Mouse (Mus musculus) heart, adult 2 months (tissue): ENCODE measurements around the gene Cdkl4. TPM values are rescaled to one million over a fixed set of nuclear protein-coding genes. Genes with fewer than 3 reads are reported as not detected.
"Not testable (repeated sequence)": the region's sequence is repeated elsewhere in the genome, so short reads cannot be mapped to it uniquely, and the experiment has no call there.

Source experiments
- DNase-seq, 2 experiments: peaks; one replicate each; pipeline ENCODE4 v3.0.0; 2021
- H3K27ac ChIP-seq: fragments of 200-600 bp; 2 replicates; pipeline ENCODE4 v1.8.1; 2022
- H3K27me3 ChIP-seq: fragments of 200-500 bp; 2 replicates; pipeline ENCODE4 v1.6.1; 2012; ENCODE audit warnings: mild to moderate bottlenecking, low read length, inconsistent platforms, mixed read lengths; ENCODE audit not compliant: control insufficient read depth, insufficient read depth
- H3K36me3 ChIP-seq: fragments of 200-500 bp; 2 replicates; pipeline ENCODE4 v1.6.1; 2012; ENCODE audit warnings: low read length, inconsistent platforms; ENCODE audit not compliant: control insufficient read depth, insufficient read depth
- H3K4me1 ChIP-seq: fragments of 200-500 bp; 2 replicates; pipeline ENCODE4 v1.6.1; 2011; ENCODE audit warnings: low read length; ENCODE audit not compliant: control insufficient read depth, insufficient read depth
- H3K4me3 ChIP-seq: fragments of 200-600 bp; 2 replicates; pipeline ENCODE4 v1.8.1; 2022
- H3K79me2 ChIP-seq: fragments of 200-500 bp; replicated peaks from 2 replicates; pipeline ENCODE4 v1.6.1; 2012; ENCODE audit warnings: mild to moderate bottlenecking, inconsistent platforms, low read length, moderate library complexity, mixed read lengths; ENCODE audit not compliant: control insufficient read depth, insufficient read depth
- H3K9ac ChIP-seq: fragments of 200-500 bp; 2 replicates; pipeline ENCODE4 v1.6.1; 2012; ENCODE audit warnings: low read depth, mild to moderate bottlenecking, control low read depth, inconsistent platforms, low read length, mixed read lengths
- CTCF ChIP-seq: fragments of 200-600 bp; IDR thresholded peaks from 2 replicates; pipeline ENCODE4 v1.8.1; 2022; ENCODE audit warnings: antibody characterized with exemption, mild to moderate bottlenecking, moderate library complexity
- EP300 ChIP-seq: fragments of 200-500 bp; IDR thresholded peaks from 2 replicates; pipeline ENCODE4 v1.6.1; 2011; ENCODE audit warnings: low read depth, low read length, control low read depth; ENCODE audit not compliant: insufficient read depth
- POLR2A ChIP-seq: fragments of 200-500 bp; IDR thresholded peaks from 2 replicates; pipeline ENCODE4 v1.6.1; 2011; ENCODE audit warnings: mild to moderate bottlenecking, low read depth, low read length, control low read depth; ENCODE audit not compliant: insufficient read depth
- WGBS: fragments of 180-500 bp; shearing (Covaris S2); methylation state at CpG from one replicate; pipeline ENCODE4 v1.1.7; 2018; 5-methylcytosine and 5-hydroxymethylcytosine counted together
- intact Hi-C: fragments of 180-260 bp; cut with DNase I; formaldehyde crosslinking; loops from one replicate; pipeline ENCODE4 v1.15.1; 2025
- polyA plus RNA-seq: library from polyadenylated mRNA; depleted of rRNA; stranded (reverse); fragments of >200 nt; gene quantifications from 2 replicates; pipeline ENCODE4 v1.2.3, GENCODE M21; 2012
- total RNA-seq, 2 experiments: library from RNA; stranded (reverse); gene quantifications; 2 replicates each; pipeline ENCODE4 v1.2.3; 2021

Gene Cdkl4
- total and polyA plus RNA-seq, 3 experiments: 0.18 TPM; not detected in 1

GRCm38 (mm10) chr17:80569718-80570117 is 7.9 kb downstream of the Cdkl4 start:
- H3K36me3 ChIP-seq, H3K4me3 ChIP-seq, H3K27me3 ChIP-seq, intact Hi-C loops, DNase-seq, H3K4me1 ChIP-seq, H3K79me2 ChIP-seq, H3K9ac ChIP-seq, H3K27ac ChIP-seq: not testable (repeated sequence)
- 90% methylated on average over 2 of the region's 2 CpGs for WGBS
- peak; percentile 33 for TF ChIP-seq CTCF

DNA sequence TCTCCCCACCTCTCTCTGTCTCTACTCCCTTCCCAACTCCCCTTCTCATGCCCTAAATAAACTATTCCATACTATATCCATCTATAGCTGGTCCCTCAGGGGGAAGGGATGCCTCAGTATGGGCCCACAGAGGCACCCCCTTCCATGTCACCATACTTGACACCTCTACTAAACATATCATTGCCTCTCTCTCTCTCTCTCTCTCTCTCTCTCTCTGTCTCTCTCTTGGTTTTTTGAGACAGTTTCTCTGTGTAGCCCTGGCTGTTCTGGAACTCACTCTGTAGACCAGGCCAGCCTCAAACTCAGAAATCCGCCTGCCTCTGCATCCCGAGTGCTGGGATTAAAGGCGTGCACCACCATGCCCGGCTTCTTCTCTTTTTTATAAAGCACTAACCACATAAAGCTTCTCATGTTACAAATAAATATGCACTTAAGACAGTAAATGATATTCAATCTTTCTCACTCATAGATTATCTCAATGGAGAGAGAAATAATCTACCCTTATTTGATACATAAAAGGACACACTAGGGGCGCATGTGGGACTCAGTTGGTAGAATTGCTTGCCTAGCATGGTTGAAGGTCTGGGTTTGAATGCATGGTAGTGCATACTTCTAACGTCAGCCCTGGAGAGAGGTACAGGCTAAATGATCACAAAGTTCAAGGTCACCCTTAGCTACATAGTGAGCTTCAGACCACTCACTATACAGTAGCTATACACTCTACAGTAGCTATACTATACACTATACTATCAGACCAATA is 8.6 kb downstream of the Cdkl4 start:
- Histone ChIP-seq H3K36me3 (no peaks in the 10 kb centered on the region), H3K27ac (no peak overlapping the region), H3K9ac (no peak overlapping the region), H3K27me3 (no peaks in the 10 kb centered on the region), H3K79me2 (no peaks in the 10 kb centered on the region), H3K4me3 (no peak overlapping the region), H3K4me1 (no peaks in the 10 kb centered on the region)
- 87% methylated on average over 6 of the region's 6 CpGs for WGBS
- TF ChIP-seq EP300: no peak
- intact Hi-C loops: no loop called here
- DNase-seq: no peak

- WGBS: 78% methylated on average over 2 of the region's 2 CpGs
- H3K27me3 ChIP-seq: no peaks in the 10 kb centered on the region
- H3K27ac ChIP-seq: no peak overlapping the region
- H3K79me2 ChIP-seq: no peaks in the 10 kb centered on the region
- no peak for DNase-seq
- TF ChIP-seq CTCF: no peak
- TF ChIP-seq POLR2A: no peak
- TF ChIP-seq EP300: no peak
- H3K4me3 ChIP-seq: no peak overlapping the region
- no peaks in the 10 kb centered on the region for H3K4me1 ChIP-seq
- H3K36me3 ChIP-seq: no peaks in the 10 kb centered on the region
- intact Hi-C loops: no loop called here
- no peak overlapping the region for H3K9ac ChIP-seq
These were observed 9.2 kb downstream of the Cdkl4 start for GRCm38 (mm10) chr17:80568441-80568840.

DNA sequence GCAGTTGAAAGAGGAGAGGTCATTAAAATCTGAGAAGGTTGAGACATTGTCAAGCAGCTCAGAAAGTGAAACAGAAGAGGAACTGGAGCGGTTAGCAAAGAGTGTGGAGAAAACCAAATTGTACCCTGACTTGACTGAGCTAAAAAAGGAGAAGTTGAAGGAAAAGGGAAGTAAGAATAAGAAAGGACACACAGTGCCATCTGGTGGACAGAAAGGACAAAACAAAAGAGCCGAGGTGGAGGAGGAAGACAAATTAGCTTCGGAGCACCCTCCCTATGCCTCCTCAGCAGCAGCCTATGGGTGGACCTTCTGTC is 13.0 kb downstream of the Cdkl4 start:
- H3K4me3 ChIP-seq: no peak overlapping the region
- H3K79me2 ChIP-seq: no peaks in the 10 kb centered on the region
- H3K9ac ChIP-seq: no peak overlapping the region
- peak in 1 of 2 experiments; percentile 13 for DNase-seq
- H3K27me3 ChIP-seq: no peaks in the 10 kb centered on the region
- H3K27ac ChIP-seq: no peak overlapping the region
- 55% methylated on average over 3 of the region's 3 CpGs for WGBS
- intact Hi-C loops: no loop called here
- no peaks in the 10 kb centered on the region for H3K4me1 ChIP-seq
- TF ChIP-seq CTCF: peak; percentile 60
- no peak for TF ChIP-seq POLR2A
- H3K36me3 ChIP-seq: no peaks in the 10 kb centered on the region

- WGBS: 90% methylated on average over 27 of the region's 27 CpGs
- H3K4me1 ChIP-seq, intact Hi-C loops, H3K27me3 ChIP-seq, H3K4me3 ChIP-seq, H3K9ac ChIP-seq, H3K79me2 ChIP-seq, H3K36me3 ChIP-seq, H3K27ac ChIP-seq: not testable (repeated sequence)
- TF ChIP-seq POLR2A: 0 out of 2 replicates have a peak, but pooled peaks have one; percentile 15
- DNase-seq: peak in 1 of 2 experiments; percentile 58
These were observed 13.6 kb downstream of the Cdkl4 start for GRCm38 (mm10) chr17:80563762-80564610.

DNA sequence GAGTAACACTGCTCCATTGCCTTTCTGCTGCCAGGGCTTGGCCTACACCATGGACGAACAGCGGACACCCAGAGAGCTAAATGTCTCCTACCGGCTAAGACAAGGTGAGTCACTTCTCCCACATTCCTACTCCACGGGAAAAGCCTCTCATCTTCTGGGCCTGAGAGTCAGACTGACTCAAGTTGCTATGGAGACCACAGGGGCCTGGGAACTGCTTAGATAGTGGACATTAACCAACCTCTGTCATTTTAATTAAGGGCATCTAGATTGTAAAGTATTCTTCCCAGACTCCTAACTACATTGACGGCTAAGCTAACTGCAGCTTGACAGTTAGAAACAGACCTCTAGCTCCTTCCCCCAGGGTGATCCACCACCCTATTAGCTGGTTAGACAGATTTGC is 14.8 kb downstream of the Cdkl4 start:
- Histone ChIP-seq H3K4me1 (no peaks in the 10 kb centered on the region), H3K79me2 (no peaks in the 10 kb centered on the region), H3K9ac (no peak overlapping the region), H3K27me3 (no peaks in the 10 kb centered on the region), H3K36me3 (no peaks in the 10 kb centered on the region), H3K27ac (no peak overlapping the region), H3K4me3 (no peak overlapping the region)
- intact Hi-C loops: no loop called here
- DNase-seq: no peak
- no peak for TF ChIP-seq POLR2A
- WGBS: 62% methylated on average over 5 of the region's 5 CpGs
